8 mouse cellular contexts compared by ENCODE assay signal in genomic region chr11:106675201-106675726, GRCm38 (mm10).
DNase-seq lines count a peak whose midpoint lies in the region; ATAC-seq and TF ChIP-seq lines count a peak whose summit lies in the region.

No protein-coding gene starts in this region.

- no peak overlapping the region for H3K4me3 ChIP-seq in midbrain, embryonic 10.5 days
- no peak overlapping the region for H3K4me3 ChIP-seq in midbrain, embryonic 11.5 days (ENCODE audit: low read depth, low read length)
- H3K4me3 ChIP-seq in embryonic fibroblast, embryonic 13.5 days (ENCODE audit: insufficient read depth, low read length) = no peak overlapping the region
- H3K4me3 ChIP-seq in heart, postnatal 0 days (ENCODE audit: low read depth, low read length) = no peak overlapping the region

- WGBS in midbrain, embryonic 10.5 days = 80% methylated on average over 10 of the region's 10 CpGs
- whole genome bisulfite sequencing in midbrain, embryonic 11.5 days = 77% methylated on average over 10 of the region's 10 CpGs
- WGBS in heart, postnatal 0 days = 42% methylated on average over 10 of the region's 10 CpGs

- no peaks in the 10 kb centered on the region for H3K36me3 ChIP-seq in midbrain, embryonic 10.5 days
- H3K36me3 ChIP-seq in midbrain, embryonic 11.5 days (ENCODE audit: control insufficient read depth, insufficient read depth, low read length) = no peaks in the 10 kb centered on the region
- H3K36me3 ChIP-seq in heart, postnatal 0 days (replicated peaks; ENCODE audit: control insufficient read depth, insufficient read depth, low read length) = no peaks in the 10 kb centered on the region; the same call in 1 of the 2 replicates

- no peaks in the 10 kb centered on the region for H3K27me3 ChIP-seq in midbrain, embryonic 10.5 days (ENCODE audit: low read depth, poor library complexity, severe bottlenecking)
- no peaks in the 10 kb centered on the region for H3K27me3 ChIP-seq in midbrain, embryonic 11.5 days (ENCODE audit: control insufficient read depth, insufficient read depth, low read length)
- no peaks in the 10 kb centered on the region for H3K27me3 ChIP-seq in heart, postnatal 0 days (ENCODE audit: control insufficient read depth, insufficient read depth, low read length)

- no peak; the same call in 1 of the 2 replicates for TF ChIP-seq EP300 in heart, postnatal 0 days (IDR thresholded peaks at IDR 0.05; ENCODE audit: low read depth)

- H3K4me2 ChIP-seq in midbrain, embryonic 11.5 days = no peak overlapping the region
- H3K4me2 ChIP-seq in heart, postnatal 0 days (ENCODE audit: low read depth, low read length) = peak overlapping the region; percentile 46

- no peaks in the 10 kb centered on the region for H3K9me3 ChIP-seq in midbrain, embryonic 10.5 days (replicated peaks)
- no peaks in the 10 kb centered on the region for H3K9me3 ChIP-seq in midbrain, embryonic 11.5 days (ENCODE audit: control insufficient read depth, low read length)
- H3K9me3 ChIP-seq in heart, postnatal 0 days (replicated peaks; ENCODE audit: control insufficient read depth, low read length) = no peaks in the 10 kb centered on the region

- no peak for ATAC-seq in midbrain, embryonic 11.5 days (ENCODE audit: low FRiP score)
- peak; percentile 25; the same call in 1 of the 2 replicates for ATAC-seq in heart, postnatal 0 days (ENCODE audit: insufficient read depth, low read depth)
- ATAC-seq in megakaryocyte, adult 5-6 weeks (ENCODE audit: poor library complexity, severe bottlenecking) = peak; percentile 85

- no peak for TF ChIP-seq CTCF in embryonic fibroblast, embryonic 13.5 days (IDR thresholded peaks at IDR 0.05; ENCODE audit: borderline replicate concordance, insufficient read depth, low read length)
- TF ChIP-seq CTCF in heart, postnatal 0 days (IDR thresholded peaks at IDR 0.05; ENCODE audit: low read depth) = no peak

- peaks cover 29% of the 10 kb centered on the region for H3K4me1 ChIP-seq in midbrain, embryonic 10.5 days
- H3K4me1 ChIP-seq in midbrain, embryonic 11.5 days (ENCODE audit: control insufficient read depth, insufficient read depth, low read length) = peaks cover 10% of the 10 kb centered on the region
- H3K4me1 ChIP-seq in embryonic fibroblast, embryonic 13.5 days (ENCODE audit: control insufficient read depth, insufficient read depth, low read length) = no peaks in the 10 kb centered on the region; the same call in 1 of the 2 replicates
- H3K4me1 ChIP-seq in heart, postnatal 0 days (ENCODE audit: control insufficient read depth, insufficient read depth) = peaks cover 46% of the 10 kb centered on the region

- peak overlapping the region; percentile 83 for H3K27ac ChIP-seq in midbrain, embryonic 10.5 days (replicated peaks)
- H3K27ac ChIP-seq in midbrain, embryonic 11.5 days (ENCODE audit: low read depth, low read length) = no peak overlapping the region
- 0 out of 2 replicates have a peak overlapping the region, but pooled peaks have one; percentile 1 for H3K27ac ChIP-seq in embryonic fibroblast, embryonic 13.5 days (ENCODE audit: insufficient read depth, low read length)
- peak overlapping the region; percentile 94 for H3K27ac ChIP-seq in heart, postnatal 0 days (ENCODE audit: low read depth)

- TF ChIP-seq POLR2A in embryonic fibroblast, embryonic 13.5 days (IDR thresholded peaks at IDR 0.05; ENCODE audit: low read depth, low read length) = no peak

- no peak for DNase-seq in midbrain, embryonic 10.5 days (ENCODE audit: low spot score)
- DNase-seq in midbrain, embryonic 11.5 days (ENCODE audit: low spot score, missing footprints) = no peak
- DNase-seq in heart, postnatal 0 days (ENCODE audit: low spot score) = peak; percentile 77
- DNase-seq in kidney, postnatal 10 days = peak; percentile 58
- no peak for DNase-seq in left cerebral cortex, adult 8-10 months (ENCODE audit: low spot score in 2 of 2)
- no peak for DNase-seq in layer of hippocampus, adult 18-20 months (ENCODE audit: low spot score in 2 of 2)

- H3K9ac ChIP-seq in midbrain, embryonic 11.5 days (ENCODE audit: low read length) = no peak overlapping the region; the same call in 1 of the 2 replicates
- H3K9ac ChIP-seq in heart, postnatal 0 days (replicated peaks; ENCODE audit: low read depth, low read length) = no peak overlapping the region; the same call in 1 of the 2 replicates

Comparison
In these comparisons a context has a peak if more than half of its experiments do, and no peak if none do; other contexts are left out.
1. DNase-seq: peak in heart, postnatal 0 days (single experiment) and kidney, postnatal 10 days (single experiment); none in midbrain, embryonic 10.5 days (single experiment), midbrain, embryonic 11.5 days (single experiment), left cerebral cortex, adult 8-10 months (0 of 2) and layer of hippocampus, adult 18-20 months (0 of 2).